Mouse (Mus musculus) lung, adult 2 months (tissue): ENCODE data around the gene Atp8a2.

Source experiments
- CTCF ChIP-seq: fragments of 200-500 bp; IDR thresholded peaks from 2 replicates; pipeline ENCODE4 v1.5.1; 2011; ENCODE audit warnings: mild to moderate bottlenecking, low read length, control low read depth; ENCODE audit not compliant: insufficient read depth
- POLR2A ChIP-seq: fragments of 200-500 bp; IDR thresholded peaks from 2 replicates; pipeline ENCODE4 v1.6.1; 2011; ENCODE audit warnings: low read depth, mild to moderate bottlenecking, control low read depth, low read length, borderline replicate concordance; ENCODE audit errors: extremely low read depth

- TF ChIP-seq CTCF (no peak), POLR2A (no peak)
These were observed 19.1 kb upstream of the Atp8a2 start for GRCm38 (mm10) chr14:60216125-60216524.
